Mouse (Mus musculus) c-Kit-positive CD71-positive TER-119-negative erythroid progenitor cells, embryonic 14.5 days (primary cell): ENCODE measurements around the gene Rnpc3.
"Not testable (repeated sequence)": the region's sequence is repeated elsewhere in the genome, so short reads cannot be mapped to it uniquely, and the experiment has no call there.

Experiments
- DNase-seq: peaks from one replicate; pipeline ENCODE4 v3.0.0-alpha.2; 2013; ENCODE audit warnings: low read depth

Rnpc3 gene

GRCm38 (mm10) chr3:113629606-113630359 lies at the start of gene Rnpc3:
TSS of gene Rnpc3 (minus strand) at chr3:113630149.
- peak; percentile 97 for DNase-seq

- peak; percentile 2 for DNase-seq
Measured at GRCm38 (mm10) chr3:113656940-113657339, 27.0 kb upstream of the Rnpc3 start.

- DNase-seq: no peak
Measured at GRCm38 (mm10) chr3:113654335-113654734, 24.4 kb upstream of the Rnpc3 start.

GRCm38 (mm10) chr3:113651386-113651785 lies 21.4 kb upstream of the Rnpc3 start:
- DNase-seq: not testable (repeated sequence)

- DNase-seq: no peak
Measured at GRCm38 (mm10) chr3:113639545-113639944, 9.6 kb upstream of the Rnpc3 start.

GRCm38 (mm10) chr3:113634220-113634619 lies 4.3 kb upstream of the Rnpc3 start:
- no peak for DNase-seq

- DNase-seq: peak; percentile 65
Measured at GRCm38 (mm10) chr3:113631611-113632010, 1.7 kb upstream of the Rnpc3 start.

GRCm38 (mm10) chr3:113630564-113630963 lies 615 bp upstream of the Rnpc3 start:
- peak; percentile 43 for DNase-seq

GRCm38 (mm10) chr3:113606599-113606998 lies 23.4 kb downstream of the Rnpc3 start, which contains the start of gene Amy1:
TSS of gene Amy1 (minus strand) at chr3:113606699.
- DNase-seq: no peak

GRCm38 (mm10) chr3:113590844-113591243 lies 39.1 kb downstream of the Rnpc3 start:
- no peak for DNase-seq

- DNase-seq: no peak
Measured at GRCm38 (mm10) chr3:113574578-113574977, 55.4 kb downstream of the Rnpc3 start.

- DNase-seq: no peak
Measured at GRCm38 (mm10) chr3:113574138-113574537, 55.8 kb downstream of the Rnpc3 start.

GRCm38 (mm10) chr3:113572158-113572557 lies 57.8 kb downstream of the Rnpc3 start:
- DNase-seq: no peak
